Mouse (Mus musculus) CH12.LX (cell line): ENCODE measurements around the gene Cdc42bpa. TPM values are rescaled to one million over a fixed set of nuclear protein-coding genes. Genes with fewer than 3 reads are reported as not detected.

ENCODE experiments used
- DNase-seq: peaks from one replicate; pipeline ENCODE4 v3.0.0-alpha.2; 2013; ENCODE audit errors: extremely low read depth
- H3K27ac ChIP-seq: 2 replicates; pipeline ENCODE4 v1.5.1; 2012; ENCODE audit warnings: low read depth, mild to moderate bottlenecking, control low read depth, moderate library complexity; ENCODE audit not compliant: insufficient read depth
- H3K27me3 ChIP-seq: replicated peaks from 2 replicates; pipeline ENCODE3; 2012; ENCODE audit warnings: inconsistent platforms
- H3K36me3 ChIP-seq, 2 experiments: replicated peaks in 1 of 2; 2 replicates each; pipeline versions ENCODE3 to v1.6.1; 2012; ENCODE audit warnings: inconsistent platforms in 1 of 2, low read length in 1 of 2, mild to moderate bottlenecking in 1 of 2, mixed read lengths in 1 of 2, moderate library complexity in 1 of 2; ENCODE audit not compliant: control insufficient read depth in 1 of 2, insufficient read depth in 1 of 2
- H3K4me1 ChIP-seq, 2 experiments: 2 replicates each; pipeline ENCODE4 v1.6.1; 2012; ENCODE audit warnings: inconsistent platforms in 1 of 2, moderate library complexity in 1 of 2; ENCODE audit not compliant: insufficient read depth in 2 of 2, control insufficient read depth in 1 of 2
- H3K4me2 ChIP-seq: 2 replicates; pipeline ENCODE4 v1.6.1; 2012; ENCODE audit warnings: low read depth, mild to moderate bottlenecking, control low read depth; ENCODE audit not compliant: poor library complexity, insufficient read depth, severe bottlenecking
- H3K4me3 ChIP-seq, 3 experiments: fragments of 150-350 bp in 1 of 3; sonication (generic) in 1 of 3; replicated peaks in 1 of 3; 2 replicates each; pipeline versions ENCODE3 to v1.5.1; 2011 to 2012; ENCODE audit warnings: low read depth in 2 of 3, low read length in 2 of 3, mild to moderate bottlenecking in 2 of 3, moderate library complexity in 2 of 3, control low read depth in 1 of 3, improper control_type of control experiment in 1 of 3, inconsistent platforms in 1 of 3, mixed read lengths in 1 of 3; ENCODE audit not compliant: poor library complexity in 1 of 3
- H3K79me2 ChIP-seq: replicated peaks from 2 replicates; pipeline ENCODE4 v1.6.1; 2012; ENCODE audit warnings: mild to moderate bottlenecking, moderate library complexity; ENCODE audit not compliant: control insufficient read depth, poor library complexity, insufficient read depth, severe bottlenecking; ENCODE audit errors: extremely low read depth
- H3K9ac ChIP-seq: 2 replicates; pipeline ENCODE4 v1.6.1; 2012; ENCODE audit warnings: low read depth, mild to moderate bottlenecking, control low read depth, moderate library complexity; ENCODE audit not compliant: insufficient read depth
- H3K9me3 ChIP-seq: replicated peaks from 2 replicates; pipeline ENCODE3; 2012; ENCODE audit warnings: low read length, inconsistent platforms, mixed read lengths
- CHD2 ChIP-seq: IDR thresholded peaks from 2 replicates; pipeline ENCODE4 v1.6.1; 2011; ENCODE audit warnings: low read length, improper control_type of control experiment
- CTCF ChIP-seq, 2 experiments: IDR thresholded peaks in 1 of 2; conservative IDR thresholded peaks in 1 of 2; 2 replicates each; pipeline ENCODE4 v1.5.1; 2011 to 2012; ENCODE audit warnings: low read depth in 2 of 2, low read length in 2 of 2, improper control_type of control experiment in 1 of 2, inconsistent platforms in 1 of 2, mild to moderate bottlenecking in 1 of 2, moderate library complexity in 1 of 2
- E2F4 ChIP-seq: IDR thresholded peaks from 2 replicates; pipeline ENCODE4 v1.6.1; 2011; ENCODE audit warnings: low read depth, low read length, improper control_type of control experiment; ENCODE audit not compliant: insufficient replicate concordance
- ELF1 ChIP-seq: IDR thresholded peaks from 2 replicates; pipeline ENCODE4 v1.6.1; 2014; ENCODE audit warnings: low read depth, mild to moderate bottlenecking, inconsistent platforms, low read length, improper control_type of control experiment
- ETS1 ChIP-seq: conservative IDR thresholded peaks from 2 replicates; pipeline ENCODE4 v1.6.1; 2012; ENCODE audit warnings: low read depth, mild to moderate bottlenecking, inconsistent platforms, low read length, improper control_type of control experiment, moderate library complexity
- JUN ChIP-seq: IDR thresholded peaks from 2 replicates; pipeline ENCODE4 v1.6.1; 2011; ENCODE audit warnings: low read depth, mild to moderate bottlenecking, low read length, improper control_type of control experiment, moderate library complexity; ENCODE audit not compliant: insufficient read depth
- KAT2A ChIP-seq: IDR thresholded peaks from 2 replicates; pipeline ENCODE4 v1.6.1; 2012; ENCODE audit warnings: low read length, improper control_type of control experiment, inconsistent platforms; ENCODE audit not compliant: insufficient replicate concordance
- MAX ChIP-seq: IDR thresholded peaks from 2 replicates; pipeline ENCODE4 v1.6.1; 2011; ENCODE audit warnings: low read length, improper control_type of control experiment
- MAZ ChIP-seq: IDR thresholded peaks from 2 replicates; pipeline ENCODE4 v1.6.1; 2012; ENCODE audit warnings: low read depth, mild to moderate bottlenecking, inconsistent platforms, low read length, improper control_type of control experiment, moderate library complexity
- MXI1 ChIP-seq: IDR thresholded peaks from 2 replicates; pipeline ENCODE4 v1.6.1; 2011; ENCODE audit warnings: mild to moderate bottlenecking, low read depth, low read length, improper control_type of control experiment
- MYC ChIP-seq: IDR thresholded peaks from 2 replicates; pipeline ENCODE4 v1.6.1; 2011; ENCODE audit warnings: low read depth, mild to moderate bottlenecking, improper control_type of control experiment, low read length
- NELFE ChIP-seq: IDR thresholded peaks from 2 replicates; pipeline ENCODE4 v1.6.1; 2011; ENCODE audit warnings: low read depth, low read length, improper control_type of control experiment
- NRF1 ChIP-seq: IDR thresholded peaks from 2 replicates; pipeline ENCODE4 v1.6.1; 2014; ENCODE audit warnings: low read depth, mild to moderate bottlenecking, inconsistent platforms, low read length, improper control_type of control experiment, moderate library complexity
- POLR2A ChIP-seq: IDR thresholded peaks from 2 replicates; pipeline ENCODE4 v1.6.1; 2011; ENCODE audit warnings: low read depth, mild to moderate bottlenecking, improper control_type of control experiment, low read length
- POLR2AphosphoS2 ChIP-seq: IDR thresholded peaks from 2 replicates; pipeline ENCODE4 v1.6.1; 2011; ENCODE audit warnings: low read depth, low read length, improper control_type of control experiment
- RCOR1 ChIP-seq: conservative IDR thresholded peaks from 2 replicates; pipeline ENCODE4 v1.6.1; 2012; ENCODE audit warnings: low read depth, mild to moderate bottlenecking, inconsistent platforms, low read length, improper control_type of control experiment
- SIN3A ChIP-seq: IDR thresholded peaks from 2 replicates; pipeline ENCODE4 v1.6.1; 2012; ENCODE audit warnings: low read length, improper control_type of control experiment, inconsistent platforms
- UBTF ChIP-seq: IDR thresholded peaks from 2 replicates; pipeline ENCODE4 v1.6.1; 2012; ENCODE audit warnings: low read depth, mild to moderate bottlenecking, inconsistent platforms, low read length, improper control_type of control experiment, moderate library complexity
- USF1 ChIP-seq: IDR thresholded peaks from 2 replicates; pipeline ENCODE4 v1.6.1; 2014; ENCODE audit warnings: low read depth, mild to moderate bottlenecking, inconsistent platforms, low read length, improper control_type of control experiment
- ZC3H11A ChIP-seq: IDR thresholded peaks from 2 replicates; pipeline ENCODE4 v1.6.1; 2012; ENCODE audit warnings: low read depth, mild to moderate bottlenecking, inconsistent platforms, low read length, improper control_type of control experiment
- ZKSCAN1 ChIP-seq: IDR thresholded peaks from 2 replicates; pipeline ENCODE4 v1.6.1; 2012; ENCODE audit warnings: low read depth, inconsistent platforms, low read length, improper control_type of control experiment, borderline replicate concordance
- ZMIZ1 ChIP-seq: IDR thresholded peaks from 2 replicates; pipeline ENCODE4 v1.6.1; 2012; ENCODE audit warnings: low read depth, mild to moderate bottlenecking, inconsistent platforms, low read length, improper control_type of control experiment
- ZNF384 ChIP-seq: IDR thresholded peaks from 2 replicates; pipeline ENCODE4 v1.6.1; 2012; ENCODE audit warnings: low read depth, low read length, improper control_type of control experiment, inconsistent platforms
- dilution Hi-C: fragments of 300-500 bp; cut with MboI; formaldehyde crosslinking; loops from 2 replicates; pipeline ENCODE4 v1.14.3; 2020; ENCODE audit warnings: low sequenced_read_pairs; ENCODE audit not compliant: extremely low pct_unique_long_range_greater_than_20kb, extremely low pct_ligation_motif_present
- in situ Hi-C: fragments of 300-500 bp; cut with MboI; formaldehyde crosslinking; loops from 3 replicates; pipeline ENCODE4 v1.14.3; 2019; ENCODE audit warnings: low sequenced_read_pairs, low pct_ligation_motif_present, low pct_unique_long_range_greater_than_20kb, mixed read lengths
- polyA plus RNA-seq: library from polyadenylated mRNA; unstranded; fragments of >175 nt; gene quantifications from 2 replicates; pipeline ENCODE4 v1.2.1, GENCODE M21; 2012; ENCODE audit warnings: low read depth; ENCODE audit not compliant: insufficient read length
- total RNA-seq, 2 experiments: library from RNA; depleted of rRNA; stranded (reverse); fragments of 300-350 nt in 1 of 2; fragments of >200 nt in 1 of 2; gene quantifications; 2 replicates each; pipeline ENCODE4 v1.2.3; 2012 to 2014

Cdc42bpa gene
- total RNA-seq (2012; rRNA removed): 5.0 and 5.6 TPM in 2 replicates
- 5.1 and 5.3 TPM in 2 replicates for total RNA-seq (2014; rRNA removed)
- polyA plus RNA-seq: 7.1 and 9.0 TPM in 2 replicates

DNA sequence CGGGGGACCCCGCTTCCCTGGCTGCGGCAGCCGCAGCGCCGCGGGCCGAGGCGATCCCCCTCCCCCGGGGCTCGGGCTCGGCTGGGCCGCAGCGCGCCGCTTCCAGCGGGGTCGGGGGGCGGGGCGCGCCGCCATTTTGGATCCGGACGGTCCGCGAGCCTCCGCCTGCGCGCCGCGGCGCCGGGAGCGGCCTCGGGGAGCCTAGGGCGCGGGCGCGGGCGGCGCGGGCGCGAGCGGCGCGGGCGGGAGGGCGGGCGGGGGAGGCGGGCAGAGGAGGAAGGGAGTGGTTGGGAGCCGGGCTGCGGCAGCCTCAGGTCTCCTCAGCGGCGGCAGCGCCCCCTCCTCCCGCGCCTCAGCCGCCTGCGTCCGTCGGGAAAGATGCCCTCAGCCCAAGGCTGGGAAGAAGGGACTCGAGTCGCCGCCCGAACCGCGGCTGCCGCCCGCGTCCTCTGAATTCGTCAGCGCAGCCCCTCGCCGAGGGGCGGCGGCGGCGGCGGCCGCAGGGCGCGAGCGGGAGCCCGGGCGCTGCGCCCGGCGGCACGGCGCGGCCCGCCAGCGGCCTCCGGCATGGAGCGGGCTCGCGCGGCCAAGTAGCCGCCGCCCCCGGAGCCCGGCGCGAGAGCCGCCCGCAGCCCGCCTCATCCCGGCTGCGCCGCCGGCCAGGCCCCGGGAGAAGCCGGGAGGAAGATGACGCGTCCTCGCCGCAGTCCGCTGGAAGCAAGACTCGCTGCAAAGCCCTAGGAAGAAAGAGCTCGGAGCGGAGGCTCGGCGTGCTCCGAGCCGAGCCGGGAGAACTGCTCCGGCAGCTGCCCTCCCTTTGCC lies at the start of gene Cdc42bpa:
TSS of gene Cdc42bpa (plus strand) at position 752 of the 822 bp plus-strand sequence.
- DNase-seq: peak; percentile 40
- no peak within 1 kb of the TSS for H3K27ac ChIP-seq
- dilution Hi-C loops: no loop called here
- TF ChIP-seq MXI1: 0 out of 2 replicates have a peak, but pooled peaks have one; percentile 48
- TF ChIP-seq SIN3A: peak; percentile 50; the same call in 1 of the 2 replicates
- TF ChIP-seq ZKSCAN1: no peak
- no peak for TF ChIP-seq ETS1
- TF ChIP-seq USF1: no peak
- peak; percentile 55; the same call in 1 of the 2 replicates for TF ChIP-seq POLR2A
- TF ChIP-seq CHD2: no peak
- TF ChIP-seq NRF1: peak; percentile 63
- TF ChIP-seq, all 38 proteins: peak for 4
- H3K79me2 ChIP-seq: 0 out of 2 replicates have a peak, but pooled peaks cover 3% of the 10 kb centered on the region
- peak within 1 kb of the TSS; percentile 72 to 75 (median 74) for H3K4me3 ChIP-seq
- in situ Hi-C loops: no loop called here
- H3K9ac ChIP-seq: peak within 1 kb of the TSS; percentile 83
- peaks cover 3% of the 10 kb centered on the region for H3K27me3 ChIP-seq
- no peaks in the 10 kb centered on the region for H3K9me3 ChIP-seq
- H3K4me1 ChIP-seq: peaks cover 0 to 12% of the 10 kb centered on the region in 2 experiments; a peak in 2 of 4 replicates
- H3K4me2 ChIP-seq: peak within 1 kb of the TSS; percentile 100
- no peaks in the 10 kb centered on the region for H3K36me3 ChIP-seq

GRCm38 (mm10) chr1:179913471-179913870 lies 46.8 kb upstream of the Cdc42bpa start:
- H3K9me3 ChIP-seq: no peaks in the 10 kb centered on the region
- dilution Hi-C loops (no loop called here), in situ Hi-C loops (no loop called here)
- TF ChIP-seq JUN (no peak), ZKSCAN1 (no peak), E2F4 (no peak), ZMIZ1 (no peak), CTCF (conservative IDR thresholded peaks at IDR 0.05 in 1 of 2, IDR thresholded peaks at IDR 0.05 in 1 of 2; ENCODE audit: low read depth in 2 of 2, low read length in 2 of 2) (no peak), MAZ (no peak), NELFE (no peak), RCOR1 (no peak), ELF1 (no peak), ZC3H11A (no peak), UBTF (no peak), MYC (no peak), POLR2AphosphoS2 (no peak), KAT2A (no peak), ZNF384 (no peak), MAX (no peak)
- no peak overlapping the region for H3K9ac ChIP-seq
- no peak overlapping the region for H3K27ac ChIP-seq
- no peaks in the 10 kb centered on the region for H3K27me3 ChIP-seq
- H3K79me2 ChIP-seq: no peaks in the 10 kb centered on the region
- no peak for DNase-seq
- H3K36me3 ChIP-seq: no peaks in the 10 kb centered on the region
- no peak overlapping the region for H3K4me2 ChIP-seq
- no peaks in the 10 kb centered on the region for H3K4me1 ChIP-seq
- no peak overlapping the region for H3K4me3 ChIP-seq
